Mouse (Mus musculus): ENCODE results near the gene Kif1b. TPM values are rescaled to one million over a fixed set of nuclear protein-coding genes. Genes with fewer than 3 reads are reported as not detected.

Kif1b gene
- total RNA-seq, 2 experiments from 2014 or later = 432 to 448 TPM

GRCm38 (mm10) chr4:149157415-149157973 lies 150.0 kb downstream of the Kif1b start:
- intact Hi-C loops (cut with DNase I) = no loop called here
- no peak for DNase-seq (ENCODE audit: low spot score in 2 of 2)

- no peak for DNase-seq (ENCODE audit: low spot score in 2 of 2)
- intact Hi-C loops (cut with DNase I) = no loop called here
These were observed 151.8 kb downstream of the Kif1b start for GRCm38 (mm10) chr4:149155711-149156110.

- intact Hi-C loops (cut with DNase I) = no loop called here
- no peak for DNase-seq (ENCODE audit: low spot score in 2 of 2)
These were observed 152.6 kb downstream of the Kif1b start for GRCm38 (mm10) chr4:149154859-149155258.

- intact Hi-C loops (cut with DNase I) = no loop called here
These were observed 156.8 kb downstream of the Kif1b start for GRCm38 (mm10) chr4:149150721-149151120.

GRCm38 (mm10) chr4:149150256-149150655 lies 157.2 kb downstream of the Kif1b start:
- intact Hi-C loops (cut with DNase I) = no loop called here
- no peak for DNase-seq (ENCODE audit: low spot score in 2 of 2)

More at GRCm38 (mm10) chr4:149150721-149151120, 156.8 kb downstream of the Kif1b start:
- DNase-seq (ENCODE audit: low spot score in 2 of 2) = no peak

GRCm38 (mm10) chr4:149149611-149150010 lies 157.9 kb downstream of the Kif1b start:
- intact Hi-C loops (cut with DNase I) = no loop called here
- DNase-seq (ENCODE audit: low spot score in 2 of 2) = no peak

- DNase-seq (ENCODE audit: low spot score in 2 of 2) = no peak
- intact Hi-C loops (cut with DNase I) = no loop called here
These were observed 158.3 kb downstream of the Kif1b start for GRCm38 (mm10) chr4:149149196-149149595.

- intact Hi-C loops (cut with DNase I) = no loop called here
- DNase-seq (ENCODE audit: low spot score in 2 of 2) = no peak
These were observed 159.4 kb downstream of the Kif1b start for GRCm38 (mm10) chr4:149148084-149148483.

- intact Hi-C loops (cut with DNase I) = no loop called here
- no peak for DNase-seq (ENCODE audit: low spot score in 2 of 2)
These were observed 160.0 kb downstream of the Kif1b start for GRCm38 (mm10) chr4:149147528-149147927.

GRCm38 (mm10) chr4:149145151-149145550 lies 162.3 kb downstream of the Kif1b start:
- intact Hi-C loops (cut with DNase I) = no loop called here
- DNase-seq (ENCODE audit: low spot score in 2 of 2) = no peak

- intact Hi-C loops (cut with DNase I) = loop anchor here (5.0 kb wide), 1 partner anchor 403 kb away; no protein-coding TSS in a partner anchor
- DNase-seq (ENCODE audit: low spot score in 2 of 2) = peak; percentile 84 to 86
These were observed 163.0 kb downstream of the Kif1b start for GRCm38 (mm10) chr4:149144459-149144858.

GRCm38 (mm10) chr4:149143594-149143993 lies 163.9 kb downstream of the Kif1b start:
- intact Hi-C loops (cut with DNase I) = loop anchor here (5.0 kb wide), 1 partner anchor 404 kb away; no protein-coding TSS in a partner anchor
- DNase-seq (ENCODE audit: low spot score in 2 of 2) = no peak

- intact Hi-C loops (cut with DNase I) = no loop called here
- DNase-seq (ENCODE audit: low spot score in 2 of 2) = no peak
These were observed 169.0 kb downstream of the Kif1b start for GRCm38 (mm10) chr4:149138515-149138914.

GRCm38 (mm10) chr4:149136982-149137770 lies 170.3 kb downstream of the Kif1b start, which contains the start of gene Cenps:
Cenps (minus strand) TSS chr4:149137629.
- intact Hi-C loops (cut with DNase I) = no loop called here
- peak; percentile 89 to 90 for DNase-seq (ENCODE audit: low spot score in 2 of 2)

- intact Hi-C loops (cut with DNase I) = no loop called here
These were observed 171.2 kb downstream of the Kif1b start for GRCm38 (mm10) chr4:149136116-149136850.

GRCm38 (mm10) chr4:149133395-149133794 lies 174.1 kb downstream of the Kif1b start:
- intact Hi-C loops (cut with DNase I) = no loop called here

More at GRCm38 (mm10) chr4:149136116-149136850, 171.2 kb downstream of the Kif1b start:
- no peak for DNase-seq (ENCODE audit: low spot score in 2 of 2)

GRCm38 (mm10) chr4:149131789-149132565 lies 175.5 kb downstream of the Kif1b start:
- intact Hi-C loops (cut with DNase I) = no loop called here
- DNase-seq (ENCODE audit: low spot score in 2 of 2) = no peak

More at GRCm38 (mm10) chr4:149133395-149133794, 174.1 kb downstream of the Kif1b start:
- no peak for DNase-seq (ENCODE audit: low spot score in 2 of 2)

- DNase-seq (ENCODE audit: low spot score in 2 of 2) = no peak
- intact Hi-C loops (cut with DNase I) = no loop called here
These were observed 176.3 kb downstream of the Kif1b start for GRCm38 (mm10) chr4:149131021-149131752.

- intact Hi-C loops (cut with DNase I) = no loop called here
- peak in 1 of 2 experiments; percentile 76 for DNase-seq (ENCODE audit: low spot score in 2 of 2)
These were observed 179.0 kb downstream of the Kif1b start for GRCm38 (mm10) chr4:149128467-149128866.
